Mouse (Mus musculus) kidney, embryonic 15.5 days (tissue): ENCODE results near the gene Ccdc148. TPM values are rescaled to one million over a fixed set of nuclear protein-coding genes. Genes with fewer than 3 reads are reported as not detected.

Experiments
- ATAC-seq: fragments of 200-750 bp; cut with Nextera tagmentation; replicated peaks from 2 replicates; pipeline ENCODE4 v1.8.0; 2017; ENCODE audit warnings: moderate TSS enrichment; ENCODE audit not compliant: low FRiP score
- H3K27ac ChIP-seq: fragments of 300-500 bp; sonication (generic); 2 replicates; pipeline ENCODE4 v1.5.1; 2015; ENCODE audit warnings: mild to moderate bottlenecking, inconsistent platforms
- H3K27me3 ChIP-seq: fragments of 300-500 bp; sonication (generic); 2 replicates; pipeline ENCODE4 v1.6.1; 2015; ENCODE audit warnings: inconsistent platforms
- H3K36me3 ChIP-seq: fragments of 300-500 bp; sonication (generic); 2 replicates; pipeline ENCODE4 v1.6.1; 2015; ENCODE audit warnings: inconsistent platforms
- H3K4me1 ChIP-seq: fragments of 300-500 bp; sonication (generic); 2 replicates; pipeline ENCODE4 v1.6.1; 2015; ENCODE audit warnings: inconsistent platforms
- H3K4me2 ChIP-seq: fragments of 300-500 bp; sonication (generic); 2 replicates; pipeline ENCODE4 v1.6.1; 2015; ENCODE audit warnings: moderate library complexity, mild to moderate bottlenecking, inconsistent platforms
- H3K4me3 ChIP-seq: fragments of 300-500 bp; sonication (generic); replicated peaks from 2 replicates; pipeline ENCODE4 v1.5.1; 2015; ENCODE audit warnings: mild to moderate bottlenecking, inconsistent platforms
- H3K9ac ChIP-seq: fragments of 300-500 bp; sonication (generic); 2 replicates; pipeline ENCODE4 v1.6.1; 2015; ENCODE audit warnings: mild to moderate bottlenecking, inconsistent platforms
- H3K9me3 ChIP-seq: fragments of 300-500 bp; sonication (generic); replicated peaks from 2 replicates; pipeline ENCODE4 v1.6.1; 2016; ENCODE audit warnings: inconsistent platforms
- WGBS: fragments of 180-500 bp; shearing (Covaris S2); methylation state at CpG from one replicate; pipeline ENCODE4 v1.1.7; 2015; ENCODE audit warnings: mixed read lengths; 5-methylcytosine and 5-hydroxymethylcytosine counted together
- polyA plus RNA-seq: library from polyadenylated mRNA; unstranded; fragments of >200 nt; fragmentation: Nextera tagmentation; extraction: Ambion mirVana; gene quantifications from 2 replicates; pipeline ENCODE4 v1.2.1, GENCODE M21; 2015

Gene Ccdc148
- polyA plus RNA-seq, 1 experiment from 2014 or later, result 1.5 TPM

DNA sequence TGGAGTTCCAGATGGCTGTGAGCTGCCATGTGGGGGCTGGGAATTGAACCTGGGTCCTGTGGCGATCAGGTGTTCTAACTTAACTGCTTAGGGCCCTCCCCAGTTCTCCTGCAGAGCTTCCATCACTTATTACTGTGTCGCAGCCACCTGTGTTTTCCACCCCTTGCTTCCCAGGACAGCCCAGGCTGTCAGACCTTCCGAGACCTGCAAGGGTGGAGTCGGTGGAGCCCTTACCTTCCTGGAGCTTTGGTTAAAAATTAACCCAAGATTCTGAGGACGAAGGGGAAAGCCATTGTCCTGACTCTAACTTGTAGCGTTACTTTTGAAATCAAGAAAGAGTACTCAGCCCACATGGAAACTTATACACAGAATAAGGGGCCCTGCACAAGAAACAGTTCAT, 15.4 kb upstream of the Ccdc148 start:
- Histone ChIP-seq H3K4me1 (peaks cover 50% of the 10 kb centered on the region), H3K27me3 (no peaks in the 10 kb centered on the region), H3K36me3 (no peaks in the 10 kb centered on the region), H3K9ac (no peak overlapping the region), H3K9me3 (no peaks in the 10 kb centered on the region), H3K4me3 (no peak overlapping the region), H3K27ac (peak overlapping the region; percentile 58), H3K4me2 (0 out of 2 replicates have a peak overlapping the region, but pooled peaks have one; percentile 21)
- ATAC-seq, result peak; percentile 67; the same call in 1 of the 2 replicates
- 68% methylated on average over 6 of the region's 6 CpGs for WGBS

DNA sequence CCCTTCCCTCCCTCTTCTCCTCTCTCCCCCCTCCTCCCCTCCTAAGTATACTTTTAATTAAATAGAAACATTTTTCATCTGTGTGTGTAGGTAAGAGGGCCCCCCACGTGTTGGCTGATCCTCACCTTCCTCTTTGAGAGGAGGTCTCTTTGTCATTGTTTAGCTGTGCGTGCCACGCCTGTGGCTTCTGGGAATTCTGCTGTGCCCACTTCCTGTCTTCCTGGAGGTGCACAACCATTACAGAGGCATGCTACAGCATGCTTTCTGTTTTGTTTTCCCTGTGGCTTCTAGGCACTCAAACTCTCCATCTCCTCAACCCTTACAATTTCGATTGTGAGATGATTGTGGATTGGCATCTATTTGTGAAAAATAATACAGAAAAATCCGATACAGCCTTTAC, 11.1 kb upstream of the Ccdc148 start:
- Histone ChIP-seq H3K4me2 (no peak overlapping the region), H3K36me3 (no peaks in the 10 kb centered on the region), H3K4me3 (no peak overlapping the region), H3K9me3 (no peaks in the 10 kb centered on the region), H3K27me3 (no peaks in the 10 kb centered on the region), H3K9ac (no peak overlapping the region), H3K27ac (peak overlapping the region; percentile 41; the same call in 1 of the 2 replicates), H3K4me1 (peaks cover 36% of the 10 kb centered on the region)
- WGBS, result 71% methylated on average over 5 of the region's 5 CpGs
- no peak for ATAC-seq

DNA sequence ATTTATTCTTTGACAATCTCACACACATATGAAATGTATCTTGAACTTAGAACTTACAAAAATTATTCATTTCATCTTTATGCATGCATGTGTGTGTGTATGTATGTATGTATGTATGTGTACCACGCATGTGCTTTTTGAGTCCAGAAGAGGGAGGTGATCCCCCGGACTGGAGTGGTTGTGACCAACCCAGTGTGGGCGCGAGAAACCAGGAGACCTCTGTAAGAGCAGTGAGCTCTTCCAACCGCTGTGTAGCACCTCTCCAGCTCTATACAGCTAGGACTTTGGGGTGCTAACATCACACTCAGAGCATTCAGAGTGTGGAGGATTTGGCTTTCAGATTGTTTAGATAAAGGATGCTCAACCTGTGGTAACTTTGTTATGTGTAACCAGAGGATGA, 10.1 kb upstream of the Ccdc148 start:
- no peak for ATAC-seq
- Histone ChIP-seq H3K4me3 (no peak overlapping the region), H3K36me3 (no peaks in the 10 kb centered on the region), H3K27ac (0 out of 2 replicates have a peak overlapping the region, but pooled peaks have one; percentile 27), H3K4me2 (no peak overlapping the region), H3K4me1 (peaks cover 28% of the 10 kb centered on the region), H3K27me3 (no peaks in the 10 kb centered on the region), H3K9me3 (no peaks in the 10 kb centered on the region), H3K9ac (no peak overlapping the region)
- WGBS, result 97% methylated on average over 5 of the region's 5 CpGs

DNA sequence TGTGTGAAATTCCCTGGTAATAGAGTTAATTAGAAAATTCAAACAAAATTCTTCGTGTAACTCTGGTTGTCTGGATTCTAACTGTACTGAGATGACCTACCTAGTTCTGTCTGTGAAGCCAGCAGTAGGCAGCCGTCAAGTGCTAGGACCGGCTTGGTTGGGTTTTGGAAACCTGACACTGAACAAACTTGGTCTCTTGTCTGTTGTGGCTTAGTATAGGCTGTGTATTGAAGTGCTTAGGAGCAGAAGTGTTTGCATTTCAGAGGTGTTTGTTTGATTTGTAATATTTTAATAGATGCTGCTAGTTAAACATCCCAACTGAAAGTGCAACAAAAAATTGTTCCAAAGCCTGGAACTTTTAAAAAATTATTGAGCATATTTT, 9.7 kb upstream of the Ccdc148 start:
- peaks cover 28% of the 10 kb centered on the region for H3K4me1 ChIP-seq
- no peaks in the 10 kb centered on the region for H3K9me3 ChIP-seq
- H3K27me3 ChIP-seq, result no peaks in the 10 kb centered on the region
- H3K9ac ChIP-seq, result no peak overlapping the region
- 48% methylated on average over 3 of the region's 3 CpGs for WGBS
- ATAC-seq, result peak; percentile 74; the same call in 1 of the 2 replicates
- no peak overlapping the region for H3K4me2 ChIP-seq
- no peak overlapping the region for H3K4me3 ChIP-seq
- no peaks in the 10 kb centered on the region for H3K36me3 ChIP-seq
- H3K27ac ChIP-seq, result peak overlapping the region; percentile 83

DNA sequence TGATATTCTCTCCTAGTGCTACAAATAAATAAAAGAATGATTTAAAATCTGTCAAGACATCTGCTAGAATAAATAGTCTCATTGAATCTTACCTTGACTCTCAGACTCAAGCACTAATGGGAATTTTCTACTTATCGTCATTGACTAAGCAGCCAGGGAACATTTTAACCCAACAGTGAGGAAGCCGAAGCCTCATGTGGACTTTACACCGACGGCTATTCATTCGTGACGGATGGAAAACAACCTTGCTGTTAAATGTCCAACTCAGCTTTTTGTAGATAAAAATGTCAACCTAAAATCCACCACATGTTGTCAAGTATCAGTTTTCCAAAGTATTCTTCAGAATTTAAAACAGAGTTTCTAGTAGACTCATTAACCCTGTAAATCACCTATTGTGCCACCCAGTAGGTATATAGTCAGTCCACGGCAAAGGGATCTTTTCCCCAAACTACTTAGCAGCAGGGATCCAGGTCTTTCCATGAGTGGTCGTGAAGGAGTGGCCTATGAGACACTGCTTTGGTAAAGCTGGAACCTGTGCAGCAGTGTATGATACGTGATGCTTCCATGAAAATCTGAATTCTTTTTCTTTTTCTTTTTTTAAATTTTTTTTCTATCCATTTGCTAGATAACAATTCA, 9.2 kb upstream of the Ccdc148 start:
- Histone ChIP-seq H3K9me3 (no peaks in the 10 kb centered on the region), H3K4me3 (no peak overlapping the region), H3K4me2 (0 out of 2 replicates have a peak overlapping the region, but pooled peaks have one; percentile 23), H3K36me3 (no peaks in the 10 kb centered on the region), H3K27ac (peak overlapping the region; percentile 83), H3K4me1 (peaks cover 28% of the 10 kb centered on the region), H3K27me3 (no peaks in the 10 kb centered on the region), H3K9ac (no peak overlapping the region)
- WGBS, result 33% methylated on average over 9 of the region's 9 CpGs
- ATAC-seq, result peak; percentile 77

DNA sequence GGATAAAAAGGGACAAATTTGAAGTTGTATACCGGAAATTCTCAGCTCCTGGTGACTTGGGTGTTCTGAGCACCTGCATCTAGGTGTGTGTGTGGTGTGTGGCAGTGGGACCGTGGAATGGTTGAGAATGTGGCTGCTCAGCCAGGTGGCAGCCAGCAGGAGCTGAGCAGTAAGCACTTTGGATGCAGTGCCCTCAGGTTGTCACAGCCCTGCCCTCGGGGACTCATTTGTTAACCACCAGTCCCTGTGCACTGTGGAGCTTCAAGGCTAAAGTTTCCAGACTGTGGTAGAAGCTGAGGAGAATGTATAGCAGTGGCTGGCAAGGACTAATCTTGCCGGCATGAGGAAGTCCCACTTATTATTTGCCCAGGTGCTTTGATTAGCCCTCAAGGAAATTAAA, 7.3 kb upstream of the Ccdc148 start:
- H3K27ac ChIP-seq, result no peak overlapping the region
- no peak for ATAC-seq
- H3K27me3 ChIP-seq, result no peaks in the 10 kb centered on the region
- no peak overlapping the region for H3K4me2 ChIP-seq
- H3K9me3 ChIP-seq, result no peaks in the 10 kb centered on the region
- 58% methylated on average over 4 of the region's 4 CpGs for WGBS
- peaks cover 38% of the 10 kb centered on the region for H3K4me1 ChIP-seq
- H3K4me3 ChIP-seq, result no peak overlapping the region
- no peak overlapping the region for H3K9ac ChIP-seq
- no peaks in the 10 kb centered on the region for H3K36me3 ChIP-seq

DNA sequence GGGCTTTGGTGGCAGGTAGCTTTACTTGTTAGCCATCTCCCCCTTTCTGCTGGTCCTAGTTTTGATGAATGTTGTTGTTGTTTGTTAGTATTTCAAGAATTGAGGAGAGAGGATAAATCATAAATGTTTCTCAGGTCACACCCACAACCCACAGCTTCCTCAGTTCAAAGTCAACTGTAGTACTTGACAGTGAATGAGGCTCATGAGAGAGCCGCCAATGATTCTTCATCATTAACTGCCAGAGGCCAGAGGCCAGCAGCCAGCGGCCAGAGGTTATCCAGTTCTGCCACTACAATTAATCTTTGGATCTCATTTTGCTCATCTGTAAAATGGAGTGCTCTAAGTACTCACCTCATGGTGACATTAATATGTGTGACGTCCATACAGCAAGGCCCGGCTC, 6.5 kb upstream of the Ccdc148 start:
- Histone ChIP-seq H3K27me3 (no peaks in the 10 kb centered on the region), H3K9ac (no peak overlapping the region), H3K9me3 (no peaks in the 10 kb centered on the region), H3K36me3 (no peaks in the 10 kb centered on the region), H3K4me2 (no peak overlapping the region), H3K27ac (no peak overlapping the region), H3K4me3 (no peak overlapping the region), H3K4me1 (peaks cover 43% of the 10 kb centered on the region)
- WGBS, result 62% methylated on average over 4 of the region's 4 CpGs
- ATAC-seq, result no peak

DNA sequence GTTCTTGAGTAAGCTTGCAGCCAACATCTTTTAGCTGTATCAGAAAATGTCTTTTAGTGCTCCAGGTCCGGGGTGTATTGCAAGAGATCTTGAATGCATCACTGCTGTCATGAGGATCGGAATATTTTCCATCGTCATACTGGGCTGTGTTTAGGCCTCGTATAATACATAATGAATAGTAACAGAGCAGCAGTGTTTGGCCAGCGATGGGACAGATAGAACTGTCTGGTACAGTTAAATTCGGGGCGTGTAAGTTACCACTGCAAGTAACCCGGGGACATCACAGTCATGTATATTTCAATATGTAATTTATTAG, 1.8 kb upstream of the Ccdc148 start:
- H3K27ac ChIP-seq, result no peak overlapping the region
- no peaks in the 10 kb centered on the region for H3K9me3 ChIP-seq
- H3K4me1 ChIP-seq, result peaks cover 27% of the 10 kb centered on the region
- peak overlapping the region; percentile 74; the same call in 1 of the 2 replicates for H3K9ac ChIP-seq
- no peaks in the 10 kb centered on the region for H3K27me3 ChIP-seq
- no peaks in the 10 kb centered on the region for H3K36me3 ChIP-seq
- peak overlapping the region; percentile 88 for H3K4me2 ChIP-seq
- no peak for ATAC-seq
- peak overlapping the region; percentile 73 for H3K4me3 ChIP-seq
- WGBS, result 35% methylated on average over 8 of the region's 8 CpGs

DNA sequence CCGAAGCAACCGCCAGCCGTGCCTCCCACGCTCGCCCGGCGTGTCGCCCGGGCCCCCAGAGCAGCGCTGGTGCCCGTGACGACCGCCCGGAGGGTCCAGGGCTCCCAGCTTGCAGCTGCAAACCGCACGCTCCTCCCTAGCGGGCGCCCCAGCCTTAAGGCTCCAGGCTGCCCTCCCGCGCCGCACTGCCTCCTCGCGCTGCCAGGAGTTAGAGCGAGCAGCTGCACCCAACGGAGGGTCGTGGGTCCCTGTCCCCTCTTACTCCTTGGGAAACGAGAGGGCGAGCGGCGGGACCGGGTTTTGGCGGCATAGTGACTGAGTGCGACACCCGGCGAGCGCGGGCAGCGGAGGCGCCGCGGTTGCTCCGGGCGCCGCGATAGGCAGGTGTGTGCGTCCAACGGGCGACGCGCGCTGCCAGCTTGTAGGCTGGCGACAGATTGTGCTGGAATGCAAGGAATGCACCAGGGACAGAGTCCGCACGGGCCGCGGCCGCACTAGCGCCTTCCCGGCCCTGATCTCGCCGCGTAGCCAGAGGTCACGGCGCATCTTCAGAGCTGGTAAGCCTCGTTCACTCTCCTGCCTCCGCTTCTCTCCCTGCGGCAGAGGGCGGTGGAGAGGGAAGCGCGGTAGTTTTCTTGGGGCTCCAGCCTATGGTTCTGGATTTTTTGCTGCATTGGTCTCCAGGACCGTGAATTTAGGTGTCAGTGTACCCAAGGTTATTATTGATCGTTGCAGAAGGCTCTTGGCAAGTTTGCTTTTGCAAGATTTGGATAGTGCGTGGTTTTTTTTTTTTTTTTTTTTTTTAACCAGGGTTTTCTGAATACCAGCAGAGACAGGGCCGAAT, 1.2 kb upstream of the Ccdc148 start:
- WGBS, result under 1% methylated on average over 74 of the region's 74 CpGs
- Histone ChIP-seq H3K9me3 (no peaks in the 10 kb centered on the region), H3K36me3 (no peaks in the 10 kb centered on the region), H3K4me2 (peak overlapping the region; percentile 88), H3K9ac (peak overlapping the region; percentile 74), H3K27ac (peak overlapping the region; percentile 91), H3K27me3 (no peaks in the 10 kb centered on the region), H3K4me3 (peak overlapping the region; percentile 73), H3K4me1 (peaks cover 26% of the 10 kb centered on the region)
- ATAC-seq, result peak; percentile 81

DNA sequence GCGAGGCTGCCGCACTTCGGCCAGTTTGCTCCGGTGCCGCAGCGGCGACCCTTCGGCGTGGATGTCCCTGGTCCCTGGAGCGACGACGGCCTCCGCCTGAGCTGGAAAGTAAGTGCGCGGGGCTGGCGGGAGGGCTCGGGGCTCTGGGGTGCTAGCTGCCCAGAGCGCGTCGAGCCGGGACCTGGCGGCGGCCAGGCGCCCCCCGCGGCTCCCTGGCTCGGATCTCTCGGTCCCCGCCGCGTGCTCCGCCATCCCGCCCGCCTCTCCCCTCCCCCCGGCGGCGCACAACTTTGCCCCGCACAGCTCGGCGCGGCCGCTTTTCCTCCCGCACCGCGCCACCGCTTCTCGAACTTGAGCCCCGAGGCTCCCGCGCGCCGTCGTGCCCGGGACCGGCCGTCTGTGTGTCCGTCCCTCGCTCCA, 548 bp upstream of the Ccdc148 start:
- Histone ChIP-seq H3K36me3 (no peaks in the 10 kb centered on the region), H3K4me2 (peak overlapping the region; percentile 88), H3K9ac (peak overlapping the region; percentile 74), H3K27ac (peak overlapping the region; percentile 91), H3K4me1 (peaks cover 24% of the 10 kb centered on the region), H3K4me3 (peak overlapping the region; percentile 73), H3K27me3 (no peaks in the 10 kb centered on the region), H3K9me3 (no peaks in the 10 kb centered on the region)
- peak; percentile 76 for ATAC-seq
- under 1% methylated on average over 31 of the region's 58 CpGs for WGBS

DNA sequence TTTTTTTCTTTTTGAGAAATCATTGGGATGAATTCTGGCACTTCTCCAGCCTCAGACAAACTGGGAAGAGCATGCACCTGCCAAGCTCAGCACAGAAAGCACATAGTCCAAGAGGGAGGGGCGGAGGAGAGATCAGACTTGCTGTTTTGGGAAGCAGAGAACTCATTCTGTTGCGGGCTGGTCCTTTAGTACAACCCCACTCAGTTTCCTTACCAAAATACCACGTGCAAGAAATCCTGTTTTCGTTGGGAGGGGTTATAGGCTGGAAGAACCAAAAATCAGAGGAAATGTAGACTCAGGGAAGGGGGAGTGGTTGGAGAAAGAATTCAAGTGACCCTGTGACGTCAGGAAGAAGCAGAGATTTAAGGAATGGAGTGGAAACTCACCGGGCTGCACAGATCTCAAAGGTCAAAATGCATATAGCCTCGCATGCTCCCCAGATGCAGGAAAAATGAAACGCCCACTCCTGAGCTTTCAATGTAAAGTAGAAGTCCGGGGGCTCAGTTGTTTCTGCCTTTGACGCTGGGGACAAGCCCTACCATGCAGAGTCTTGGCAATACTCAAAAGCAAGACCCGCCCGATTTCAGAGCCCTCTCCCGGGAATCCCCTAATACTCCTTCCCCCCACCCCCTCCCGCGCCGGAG, 400 bp downstream of the Ccdc148 start:
- H3K27ac ChIP-seq, result peak overlapping the region; percentile 72
- no peaks in the 10 kb centered on the region for H3K27me3 ChIP-seq
- peak overlapping the region; percentile 88 for H3K4me2 ChIP-seq
- no peaks in the 10 kb centered on the region for H3K9me3 ChIP-seq
- peak overlapping the region; percentile 74 for H3K9ac ChIP-seq
- no peaks in the 10 kb centered on the region for H3K36me3 ChIP-seq
- H3K4me3 ChIP-seq, result peak overlapping the region; percentile 73
- under 1% methylated on average over 16 of the region's 16 CpGs for WGBS
- H3K4me1 ChIP-seq, result peaks cover 24% of the 10 kb centered on the region
- ATAC-seq, result peak; percentile 7; the same call in 1 of the 2 replicates

DNA sequence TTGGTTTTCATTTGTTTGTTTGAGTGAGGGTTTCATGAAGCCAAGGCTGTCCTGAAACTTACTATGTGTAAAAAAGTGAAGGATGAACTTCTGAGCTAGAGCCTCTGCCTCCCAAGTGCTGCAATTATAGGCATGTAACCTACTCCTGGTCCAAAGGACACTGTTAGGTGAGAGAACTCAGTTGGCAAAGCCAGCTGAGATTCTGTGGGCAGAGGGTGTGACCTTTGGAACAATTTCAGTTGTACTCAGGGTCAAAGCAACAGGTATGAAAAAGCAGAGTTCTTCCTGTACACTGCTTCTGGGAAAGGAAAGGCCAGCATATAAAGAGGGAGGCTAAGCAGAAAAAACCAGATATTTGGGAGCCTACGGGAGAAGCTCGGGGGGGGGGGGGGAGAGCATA, 2.4 kb downstream of the Ccdc148 start:
- H3K27ac ChIP-seq, result no peak overlapping the region
- peaks cover 13% of the 10 kb centered on the region for H3K4me1 ChIP-seq
- ATAC-seq, result no peak
- no peaks in the 10 kb centered on the region for H3K9me3 ChIP-seq
- no peak overlapping the region for H3K4me2 ChIP-seq
- H3K27me3 ChIP-seq, result no peaks in the 10 kb centered on the region
- H3K36me3 ChIP-seq, result no peaks in the 10 kb centered on the region
- no peak overlapping the region for H3K4me3 ChIP-seq
- 67% methylated on average over 2 of the region's 2 CpGs for WGBS
- no peak overlapping the region for H3K9ac ChIP-seq
